Mouse (Mus musculus) E14TG2a.4 (cell line): ENCODE data around the gene Ppp2r1b.
A peak's percentile ranks its signal among the peaks of the same experiment; 100 is the strongest.

Experiments used
- H3K27me3 ChIP-seq: 2 replicates; pipeline ENCODE4 v1.6.1; 2014; ENCODE audit warnings: low read length, control low read depth; ENCODE audit not compliant: insufficient read depth
- H3K36me3 ChIP-seq: 2 replicates; pipeline ENCODE4 v1.6.1; 2014; ENCODE audit warnings: low read length, control low read depth; ENCODE audit not compliant: insufficient read depth
- H3K4me1 ChIP-seq: replicated peaks from 2 replicates; pipeline ENCODE4 v1.6.1; 2014; ENCODE audit warnings: low read depth, low read length, control low read depth
- H3K4me3 ChIP-seq: replicated peaks from 2 replicates; pipeline ENCODE4 v1.5.1; 2014; ENCODE audit warnings: mild to moderate bottlenecking, low read length
- H3K9me3 ChIP-seq: 2 replicates; pipeline ENCODE4 v1.6.1; 2014; ENCODE audit warnings: low read length, control low read depth
- CTCF ChIP-seq: conservative IDR thresholded peaks from 2 replicates; pipeline ENCODE4 v1.5.1; 2014; ENCODE audit warnings: low read length
- NANOG ChIP-seq: IDR thresholded peaks from 2 replicates; pipeline ENCODE4 v1.6.1; 2014; ENCODE audit warnings: borderline replicate concordance, low read length, mixed read lengths
- POU5F1 ChIP-seq: IDR thresholded peaks from 2 replicates; pipeline ENCODE4 v1.6.1; 2014; ENCODE audit warnings: low read length, borderline replicate concordance

Gene Ppp2r1b

GRCm38 (mm10) chr9:50845081-50845480 lies at the start of gene Ppp2r1b:
Gene Ppp2r1b, plus strand, starts transcription at chr9:50845301.
- Histone ChIP-seq H3K36me3 (peaks cover 23% of the 10 kb centered on the region), H3K27me3 (no peaks in the 10 kb centered on the region), H3K4me1 (peaks cover 15% of the 10 kb centered on the region), H3K4me3 (no peak within 1 kb of the TSS), H3K9me3 (no peaks in the 10 kb centered on the region)
- TF ChIP-seq NANOG (no peak), CTCF (no peak), POU5F1 (no peak)

- TF ChIP-seq CTCF, result no peak
- no peak for TF ChIP-seq POU5F1
- TF ChIP-seq NANOG, result no peak
- peaks cover 20% of the 10 kb centered on the region for H3K36me3 ChIP-seq
- no peaks in the 10 kb centered on the region for H3K27me3 ChIP-seq
- no peak overlapping the region for H3K4me3 ChIP-seq
- H3K4me1 ChIP-seq, result no peaks in the 10 kb centered on the region
- no peaks in the 10 kb centered on the region for H3K9me3 ChIP-seq
These were observed 48.3 kb upstream of the Ppp2r1b start for GRCm38 (mm10) chr9:50796776-50797175.

GRCm38 (mm10) chr9:50797641-50798040 lies 47.5 kb upstream of the Ppp2r1b start:
- Histone ChIP-seq H3K36me3 (peaks cover 19% of the 10 kb centered on the region), H3K27me3 (no peaks in the 10 kb centered on the region)

GRCm38 (mm10) chr9:50798368-50798767 lies 46.7 kb upstream of the Ppp2r1b start:
- Histone ChIP-seq H3K9me3 (no peaks in the 10 kb centered on the region), H3K4me1 (no peaks in the 10 kb centered on the region), H3K36me3 (peaks cover 24% of the 10 kb centered on the region), H3K4me3 (no peak overlapping the region), H3K27me3 (no peaks in the 10 kb centered on the region)
- no peak for TF ChIP-seq POU5F1
- no peak for TF ChIP-seq CTCF
- no peak for TF ChIP-seq NANOG

More at GRCm38 (mm10) chr9:50797641-50798040, 47.5 kb upstream of the Ppp2r1b start:
- TF ChIP-seq CTCF (no peak), NANOG (no peak), POU5F1 (no peak)
- Histone ChIP-seq H3K4me3 (no peak overlapping the region), H3K9me3 (no peaks in the 10 kb centered on the region), H3K4me1 (no peaks in the 10 kb centered on the region)

GRCm38 (mm10) chr9:50800985-50801384 lies 44.1 kb upstream of the Ppp2r1b start:
- H3K9me3 ChIP-seq, result no peaks in the 10 kb centered on the region
- peak; percentile 34 for TF ChIP-seq CTCF
- no peak for TF ChIP-seq NANOG

GRCm38 (mm10) chr9:50803055-50803671 lies 41.9 kb upstream of the Ppp2r1b start:
- H3K9me3 ChIP-seq, result no peaks in the 10 kb centered on the region
- TF ChIP-seq NANOG (no peak), CTCF (no peak), POU5F1 (no peak)
- H3K4me1 ChIP-seq, result no peaks in the 10 kb centered on the region
- peaks cover 59% of the 10 kb centered on the region for H3K36me3 ChIP-seq
- no peak overlapping the region for H3K4me3 ChIP-seq
- H3K27me3 ChIP-seq, result no peaks in the 10 kb centered on the region

More at GRCm38 (mm10) chr9:50800985-50801384, 44.1 kb upstream of the Ppp2r1b start:
- H3K36me3 ChIP-seq, result peaks cover 38% of the 10 kb centered on the region
- H3K27me3 ChIP-seq, result no peaks in the 10 kb centered on the region
- H3K4me3 ChIP-seq, result no peak overlapping the region
- no peaks in the 10 kb centered on the region for H3K4me1 ChIP-seq

- no peak overlapping the region for H3K4me3 ChIP-seq
- H3K9me3 ChIP-seq, result no peaks in the 10 kb centered on the region
- no peaks in the 10 kb centered on the region for H3K4me1 ChIP-seq
- no peaks in the 10 kb centered on the region for H3K27me3 ChIP-seq
- TF ChIP-seq NANOG (no peak), CTCF (no peak), POU5F1 (no peak)
- peaks cover 80% of the 10 kb centered on the region for H3K36me3 ChIP-seq
These were observed 36.6 kb upstream of the Ppp2r1b start for GRCm38 (mm10) chr9:50808471-50808870.

- TF ChIP-seq POU5F1 (no peak), CTCF (no peak), NANOG (no peak)
- Histone ChIP-seq H3K4me3 (no peak overlapping the region), H3K27me3 (no peaks in the 10 kb centered on the region), H3K9me3 (no peaks in the 10 kb centered on the region), H3K4me1 (no peaks in the 10 kb centered on the region), H3K36me3 (peaks cover 79% of the 10 kb centered on the region)
These were observed 36.0 kb upstream of the Ppp2r1b start for GRCm38 (mm10) chr9:50809146-50809545.

- H3K9me3 ChIP-seq, result no peaks in the 10 kb centered on the region
- peaks cover 69% of the 10 kb centered on the region for H3K36me3 ChIP-seq
- TF ChIP-seq NANOG (no peak), CTCF (no peak), POU5F1 (no peak)
- no peaks in the 10 kb centered on the region for H3K4me1 ChIP-seq
- H3K4me3 ChIP-seq, result no peak overlapping the region
- no peaks in the 10 kb centered on the region for H3K27me3 ChIP-seq
These were observed 33.9 kb upstream of the Ppp2r1b start for GRCm38 (mm10) chr9:50811187-50811586.
